Mouse (Mus musculus): ENCODE data around the gene Rbbp5. TPM values are rescaled to one million over a fixed set of nuclear protein-coding genes. Genes with fewer than 3 reads are reported as not detected.
A peak's percentile ranks its signal among the peaks of the same experiment; 100 is the strongest.

The Rbbp5 gene
- polyA plus RNA-seq, 1 experiment, result 68.1 TPM

- 12% methylated on average over 19 of the region's 19 CpGs for WGBS
- H3K4me3 ChIP-seq (replicated peaks; ENCODE audit: insufficient read depth, low read depth, low read length), result no peak overlapping the region
Observed at GRCm38 (mm10) chr1:132528647-132529334, 51.6 kb downstream of the Rbbp5 start.

DNA sequence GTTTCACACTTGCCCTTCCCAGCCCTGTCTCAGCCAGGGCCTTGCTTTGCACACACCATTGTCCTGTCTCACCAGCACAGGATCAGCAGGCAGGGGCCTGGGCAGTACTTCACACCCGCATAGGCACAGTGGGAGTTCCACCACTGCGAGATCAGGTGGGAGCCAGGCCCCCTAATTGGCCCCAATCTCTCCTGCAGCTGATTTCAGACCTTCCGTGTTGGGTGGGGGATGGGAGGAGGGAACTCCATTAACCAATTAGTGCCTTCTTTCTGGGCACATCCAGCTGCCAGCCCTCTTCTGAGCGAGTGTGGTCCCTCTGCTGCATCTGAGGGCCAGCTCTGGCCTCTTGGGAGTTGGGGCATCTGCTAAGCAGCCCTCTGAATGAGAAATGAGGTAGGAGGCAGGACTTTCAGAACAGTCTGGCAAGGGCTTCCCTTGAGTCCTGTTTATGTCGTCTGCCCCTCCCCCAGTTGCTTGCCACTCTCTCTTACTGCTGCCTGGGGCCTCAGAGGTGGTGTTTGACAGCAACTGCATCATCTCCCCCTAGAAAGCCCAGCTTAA lies 53.5 kb downstream of the Rbbp5 start:
- 4% methylated on average over 5 of the region's 5 CpGs for WGBS
- H3K4me3 ChIP-seq (replicated peaks; ENCODE audit: insufficient read depth, low read depth, low read length), result no peak overlapping the region
- peaks cover 92% of the 10 kb centered on the region for H3K4me1 ChIP-seq (ENCODE audit: control insufficient read depth, insufficient read depth, low read length)
- H3K27me3 ChIP-seq (ENCODE audit: control insufficient read depth, insufficient read depth, low read length), result no peaks in the 10 kb centered on the region
- peak overlapping the region; percentile 9 for H3K27ac ChIP-seq (ENCODE audit: insufficient read depth, low read length)
- peak; percentile 32 to 38 for DNase-seq
- TF ChIP-seq POLR2A (IDR thresholded peaks at IDR 0.05; ENCODE audit: borderline replicate concordance, insufficient read depth, low read length) (no peak), CTCF (IDR thresholded peaks at IDR 0.05; ENCODE audit: borderline replicate concordance, insufficient read depth, low read depth, low read length) (no peak)

More at GRCm38 (mm10) chr1:132528647-132529334, 51.6 kb downstream of the Rbbp5 start:
- H3K4me1 ChIP-seq (ENCODE audit: control insufficient read depth, insufficient read depth, low read length), result peaks cover 80% of the 10 kb centered on the region
- H3K27me3 ChIP-seq (ENCODE audit: control insufficient read depth, insufficient read depth, low read length), result no peaks in the 10 kb centered on the region
- H3K27ac ChIP-seq (ENCODE audit: insufficient read depth, low read length), result peak overlapping the region; percentile 85
- TF ChIP-seq POLR2A (IDR thresholded peaks at IDR 0.05; ENCODE audit: borderline replicate concordance, insufficient read depth, low read length) (no peak), CTCF (IDR thresholded peaks at IDR 0.05; ENCODE audit: borderline replicate concordance, insufficient read depth, low read depth, low read length) (peak; percentile 24; the same call in 1 of the 2 replicates)
- DNase-seq, result peak; percentile 91 to 95

GRCm38 (mm10) chr1:132532521-132532920 lies 55.4 kb downstream of the Rbbp5 start:
- Histone ChIP-seq H3K27me3 (ENCODE audit: control insufficient read depth, insufficient read depth, low read length) (no peaks in the 10 kb centered on the region), H3K4me3 (replicated peaks; ENCODE audit: insufficient read depth, low read depth, low read length) (no peak overlapping the region), H3K4me1 (ENCODE audit: control insufficient read depth, insufficient read depth, low read length) (peaks cover 92% of the 10 kb centered on the region), H3K27ac (ENCODE audit: insufficient read depth, low read length) (peak overlapping the region; percentile 68)
- peak; percentile 42 to 50 for DNase-seq
- 13% methylated on average over 9 of the region's 9 CpGs for WGBS
- TF ChIP-seq CTCF (IDR thresholded peaks at IDR 0.05; ENCODE audit: borderline replicate concordance, insufficient read depth, low read depth, low read length) (no peak), POLR2A (IDR thresholded peaks at IDR 0.05; ENCODE audit: borderline replicate concordance, insufficient read depth, low read length) (no peak)

DNA sequence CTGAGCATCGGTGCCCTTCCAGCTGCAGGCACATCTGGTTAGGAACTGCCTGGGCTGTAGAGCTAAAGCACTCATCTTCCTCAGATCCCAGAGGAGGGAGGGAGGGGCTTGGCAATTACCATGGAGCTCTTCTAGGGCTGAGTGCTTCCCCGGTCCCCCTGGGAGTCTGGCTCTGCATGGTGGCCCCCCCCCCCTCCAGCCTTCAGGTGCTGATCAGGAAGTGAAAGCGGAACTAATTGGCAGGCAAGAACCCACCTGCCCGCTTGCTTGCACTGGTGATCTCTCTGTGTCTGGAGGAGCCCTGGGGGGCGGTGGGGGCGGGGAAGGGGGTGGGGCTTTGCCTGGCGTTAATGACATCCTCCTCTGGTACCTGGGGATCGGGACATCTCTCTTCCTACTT lies 56.7 kb downstream of the Rbbp5 start:
- Histone ChIP-seq H3K4me1 (ENCODE audit: control insufficient read depth, insufficient read depth, low read length) (peaks cover 90% of the 10 kb centered on the region), H3K4me3 (replicated peaks; ENCODE audit: insufficient read depth, low read depth, low read length) (no peak overlapping the region), H3K27ac (ENCODE audit: insufficient read depth, low read length) (peak overlapping the region; percentile 8; the same call in 1 of the 2 replicates), H3K27me3 (ENCODE audit: control insufficient read depth, insufficient read depth, low read length) (no peaks in the 10 kb centered on the region)
- DNase-seq, result no peak
- 14% methylated on average over 8 of the region's 8 CpGs for WGBS
- TF ChIP-seq POLR2A (IDR thresholded peaks at IDR 0.05; ENCODE audit: borderline replicate concordance, insufficient read depth, low read length), result no peak
- no peak for TF ChIP-seq CTCF (IDR thresholded peaks at IDR 0.05; ENCODE audit: borderline replicate concordance, insufficient read depth, low read depth, low read length)

GRCm38 (mm10) chr1:132535541-132535940 lies 58.4 kb downstream of the Rbbp5 start:
- peaks cover 77% of the 10 kb centered on the region for H3K4me1 ChIP-seq (ENCODE audit: control insufficient read depth, insufficient read depth, low read length)
- no peak overlapping the region for H3K4me3 ChIP-seq (replicated peaks; ENCODE audit: insufficient read depth, low read depth, low read length)
- peak overlapping the region; percentile 18 for H3K27ac ChIP-seq (ENCODE audit: insufficient read depth, low read length)
- TF ChIP-seq POLR2A (IDR thresholded peaks at IDR 0.05; ENCODE audit: borderline replicate concordance, insufficient read depth, low read length) (no peak), CTCF (IDR thresholded peaks at IDR 0.05; ENCODE audit: borderline replicate concordance, insufficient read depth, low read depth, low read length) (no peak)
- peak; percentile 35 to 40 for DNase-seq
- WGBS, result 27% methylated on average over 4 of the region's 4 CpGs
- H3K27me3 ChIP-seq (ENCODE audit: control insufficient read depth, insufficient read depth, low read length), result no peaks in the 10 kb centered on the region

GRCm38 (mm10) chr1:132536416-132536815 lies 59.3 kb downstream of the Rbbp5 start:
- WGBS, result 4% methylated on average over 3 of the region's 3 CpGs
- peak; percentile 46 to 66 for DNase-seq
- peaks cover 71% of the 10 kb centered on the region for H3K4me1 ChIP-seq (ENCODE audit: control insufficient read depth, insufficient read depth, low read length)
- no peak for TF ChIP-seq CTCF (IDR thresholded peaks at IDR 0.05; ENCODE audit: borderline replicate concordance, insufficient read depth, low read depth, low read length)
- no peak for TF ChIP-seq POLR2A (IDR thresholded peaks at IDR 0.05; ENCODE audit: borderline replicate concordance, insufficient read depth, low read length)
- H3K27me3 ChIP-seq (ENCODE audit: control insufficient read depth, insufficient read depth, low read length), result no peaks in the 10 kb centered on the region
- no peak overlapping the region for H3K4me3 ChIP-seq (replicated peaks; ENCODE audit: insufficient read depth, low read depth, low read length)
- peak overlapping the region; percentile 77 for H3K27ac ChIP-seq (ENCODE audit: insufficient read depth, low read length)

- Histone ChIP-seq H3K27ac (ENCODE audit: insufficient read depth, low read length) (peak overlapping the region; percentile 91), H3K27me3 (ENCODE audit: control insufficient read depth, insufficient read depth, low read length) (no peaks in the 10 kb centered on the region), H3K4me1 (ENCODE audit: control insufficient read depth, insufficient read depth, low read length) (peaks cover 59% of the 10 kb centered on the region), H3K4me3 (replicated peaks; ENCODE audit: insufficient read depth, low read depth, low read length) (peak overlapping the region; percentile 20)
- TF ChIP-seq POLR2A (IDR thresholded peaks at IDR 0.05; ENCODE audit: borderline replicate concordance, insufficient read depth, low read length) (peak; percentile 23; the same call in 1 of the 2 replicates), CTCF (IDR thresholded peaks at IDR 0.05; ENCODE audit: borderline replicate concordance, insufficient read depth, low read depth, low read length) (no peak)
- DNase-seq, result peak; percentile 88 to 94
- 16% methylated on average over 5 of the region's 5 CpGs for WGBS
Observed at GRCm38 (mm10) chr1:132537736-132538135, 60.6 kb downstream of the Rbbp5 start.

DNA sequence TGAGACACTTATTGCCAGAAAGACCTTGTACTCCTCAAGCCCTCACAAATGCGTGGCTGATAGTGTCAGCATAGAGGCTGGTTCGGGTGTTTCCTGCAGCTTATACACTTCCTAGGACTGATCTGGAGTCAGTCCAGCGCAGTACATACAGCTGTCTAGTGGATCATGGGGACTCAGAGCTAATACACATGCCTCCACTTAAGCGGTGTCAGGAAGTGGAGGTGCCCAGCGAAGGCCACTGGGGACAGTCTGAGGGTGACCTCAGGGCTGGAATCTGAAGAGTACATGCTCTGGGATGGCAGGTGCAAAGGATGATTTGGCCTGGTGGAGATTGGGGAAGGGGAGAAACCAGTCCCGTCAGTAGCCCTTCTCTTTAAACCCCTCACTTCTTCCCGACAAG lies 63.5 kb downstream of the Rbbp5 start:
- Histone ChIP-seq H3K27me3 (ENCODE audit: control insufficient read depth, insufficient read depth, low read length) (no peaks in the 10 kb centered on the region), H3K27ac (ENCODE audit: insufficient read depth, low read length) (peak overlapping the region; percentile 93), H3K4me3 (replicated peaks; ENCODE audit: insufficient read depth, low read depth, low read length) (peak overlapping the region; percentile 99), H3K4me1 (ENCODE audit: control insufficient read depth, insufficient read depth, low read length) (peaks cover 38% of the 10 kb centered on the region)
- DNase-seq, result peak; percentile 21 to 43
- 14% methylated on average over 7 of the region's 7 CpGs for WGBS
- no peak for TF ChIP-seq CTCF (IDR thresholded peaks at IDR 0.05; ENCODE audit: borderline replicate concordance, insufficient read depth, low read depth, low read length)
- TF ChIP-seq POLR2A (IDR thresholded peaks at IDR 0.05; ENCODE audit: borderline replicate concordance, insufficient read depth, low read length), result no peak
